Mouse (Mus musculus): ENCODE results near the gene Trim80.

GRCm38 (mm10) chr11:115460976-115461375, 20.6 kb downstream of the Trim80 start:
- TF ChIP-seq POLR2A (IDR thresholded peaks at IDR 0.05; ENCODE audit: low read depth, low read length): no peak
- TF ChIP-seq CTCF (IDR thresholded peaks at IDR 0.05; ENCODE audit: extremely low read depth, insufficient read length, insufficient replicate concordance, low read depth, low read length): no peak

Data from small intestine, adult 2 months (tissue).